Mouse (Mus musculus): Measurements from ENCODE around the gene Wdr24.
"Not testable (repeated sequence)": the region's sequence is repeated elsewhere in the genome, so short reads cannot be mapped to it uniquely, and the experiment has no call there.

Gene Wdr24

DNA sequence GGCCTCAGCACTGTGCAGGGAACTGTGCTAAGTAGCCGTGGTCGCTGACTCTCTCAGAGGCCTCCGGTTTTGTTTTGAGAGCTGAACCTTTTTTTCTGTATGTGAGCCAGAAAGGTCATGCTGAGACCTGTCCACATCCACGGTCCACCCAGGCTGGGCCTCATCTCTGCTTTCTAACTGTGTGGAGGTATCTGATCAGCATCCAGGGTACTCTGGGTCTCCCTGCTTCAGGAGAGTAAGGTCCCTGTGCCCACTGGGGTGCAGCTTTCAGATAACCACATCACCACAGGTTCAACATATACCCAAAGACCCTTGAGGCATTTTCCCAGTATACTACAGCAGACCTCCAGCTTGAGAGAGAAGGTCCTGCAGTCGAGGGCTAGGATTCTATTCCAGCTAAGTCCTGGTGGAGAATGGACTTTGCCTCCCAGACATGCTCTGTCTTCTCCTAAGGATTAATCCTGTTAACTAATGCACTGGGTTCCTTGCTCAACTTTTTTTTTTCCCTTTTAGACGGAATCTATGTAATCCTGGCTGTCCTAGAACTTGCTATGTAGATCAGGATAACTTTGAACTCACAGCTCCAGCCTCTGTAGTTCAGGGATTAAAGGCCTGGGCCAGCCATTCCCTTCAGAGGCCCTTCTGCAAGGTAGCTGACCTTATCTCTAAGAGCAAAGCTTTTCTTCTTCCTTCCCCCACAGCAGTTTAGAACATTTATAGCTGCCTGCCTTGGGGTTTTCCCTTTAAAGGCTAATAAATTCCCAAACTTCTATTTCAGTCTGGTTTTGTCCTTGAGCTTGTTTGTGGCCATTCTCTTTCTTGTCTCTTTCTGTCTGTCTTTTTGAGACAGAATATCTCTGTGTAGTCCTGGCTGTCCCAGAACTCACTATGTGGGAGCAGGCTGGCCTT, 38.5 kb downstream of the Wdr24 start:
- DNase-seq = no peak

DNA sequence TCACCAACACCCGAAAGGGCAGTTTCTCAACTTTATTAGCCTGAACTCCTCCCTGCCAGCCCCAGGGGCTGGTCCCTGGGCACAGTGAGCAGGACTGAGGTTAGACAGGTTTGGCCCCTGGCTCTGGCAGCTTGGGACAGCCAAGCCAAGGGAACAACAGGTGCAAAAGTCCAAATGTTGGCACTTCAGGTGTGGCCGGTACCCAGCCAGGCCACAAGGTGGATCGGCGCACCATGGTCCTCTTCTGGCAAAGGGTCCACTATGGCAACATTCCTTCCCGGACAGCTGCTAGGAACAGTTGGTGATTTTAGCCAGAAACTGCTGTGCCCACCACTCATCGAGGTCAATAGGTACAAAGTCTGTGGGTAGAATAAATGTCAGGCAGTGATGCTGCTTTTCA, 40.3 kb downstream of the Wdr24 start:
- DNase-seq = peak; percentile 48

DNA sequence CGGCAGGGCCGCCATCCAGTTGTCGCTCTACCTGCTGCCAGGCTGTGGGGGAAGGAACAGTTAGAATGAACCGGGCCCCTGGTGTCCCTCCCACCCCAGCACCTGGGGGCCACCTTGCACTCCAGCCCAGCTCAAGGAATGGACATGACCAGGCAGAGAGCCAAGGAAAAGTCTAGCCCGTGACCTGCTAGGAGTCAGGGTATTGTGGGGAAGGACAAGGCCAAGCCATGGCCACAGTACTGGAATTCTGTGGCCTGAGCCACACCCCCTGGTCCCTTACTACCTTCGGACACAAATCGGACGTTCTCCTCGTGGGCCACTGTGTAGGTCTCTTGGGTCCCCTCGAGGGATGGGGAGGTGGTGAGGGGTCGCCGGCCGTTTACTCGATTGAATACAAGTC, 40.9 kb downstream of the Wdr24 start:
- peak; percentile 54 for DNase-seq

DNA sequence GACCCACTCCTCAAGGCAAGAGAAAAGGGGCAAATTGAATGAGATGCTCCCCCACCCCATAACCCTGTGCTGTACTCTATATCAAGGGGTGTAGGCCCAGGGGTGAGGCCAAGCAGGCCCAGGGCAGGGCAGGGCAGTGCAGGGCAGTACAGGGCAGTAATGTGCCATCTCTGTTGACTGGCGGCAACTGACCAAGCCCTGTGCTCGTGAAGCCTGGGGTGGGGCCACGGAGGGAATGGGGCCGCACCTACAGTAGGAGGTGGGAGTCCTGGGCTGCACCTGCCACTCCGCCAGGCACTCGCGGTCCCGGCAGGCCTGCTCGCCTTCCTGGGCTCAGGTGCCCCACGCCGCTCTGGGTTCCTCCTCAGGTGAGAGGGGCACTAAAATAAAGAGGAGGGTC, 41.9 kb downstream of the Wdr24 start:
- DNase-seq = no peak

DNA sequence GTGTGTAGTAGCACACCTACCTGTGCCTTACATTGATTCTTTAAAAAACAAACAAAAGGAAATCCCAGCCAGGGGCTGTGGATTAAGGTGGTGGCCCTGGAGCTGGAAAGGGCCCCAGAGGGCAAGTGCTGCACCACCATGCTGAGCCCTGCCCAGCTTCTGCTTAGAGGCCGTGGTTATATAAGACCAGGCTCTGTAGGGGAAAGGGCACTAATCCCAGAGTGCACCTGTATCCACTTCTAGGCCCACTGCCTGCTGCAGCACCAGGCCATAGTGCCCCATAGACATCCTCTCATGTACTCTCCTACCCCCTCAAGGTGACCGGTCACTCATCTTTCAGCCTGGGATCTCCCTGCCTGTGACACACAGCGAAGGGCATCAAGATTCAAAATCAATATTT, 42.7 kb downstream of the Wdr24 start:
- DNase-seq = peak; percentile 52

DNA sequence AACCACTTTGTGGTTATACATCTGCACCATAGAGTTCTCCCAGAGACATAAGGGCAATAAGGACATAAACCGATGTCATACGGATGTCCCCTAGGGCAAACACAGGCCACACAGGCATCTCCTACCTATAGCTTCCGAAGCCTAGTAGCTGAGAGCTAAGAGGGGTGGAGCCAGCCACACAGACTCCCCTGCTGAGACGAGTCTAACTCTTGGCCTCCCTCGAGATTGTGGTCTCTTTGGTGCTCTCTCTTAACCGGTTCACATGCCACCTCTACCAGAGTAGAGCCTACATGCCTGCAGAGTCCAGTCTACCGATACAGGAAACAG, 44.0 kb downstream of the Wdr24 start:
- no peak for DNase-seq

DNA sequence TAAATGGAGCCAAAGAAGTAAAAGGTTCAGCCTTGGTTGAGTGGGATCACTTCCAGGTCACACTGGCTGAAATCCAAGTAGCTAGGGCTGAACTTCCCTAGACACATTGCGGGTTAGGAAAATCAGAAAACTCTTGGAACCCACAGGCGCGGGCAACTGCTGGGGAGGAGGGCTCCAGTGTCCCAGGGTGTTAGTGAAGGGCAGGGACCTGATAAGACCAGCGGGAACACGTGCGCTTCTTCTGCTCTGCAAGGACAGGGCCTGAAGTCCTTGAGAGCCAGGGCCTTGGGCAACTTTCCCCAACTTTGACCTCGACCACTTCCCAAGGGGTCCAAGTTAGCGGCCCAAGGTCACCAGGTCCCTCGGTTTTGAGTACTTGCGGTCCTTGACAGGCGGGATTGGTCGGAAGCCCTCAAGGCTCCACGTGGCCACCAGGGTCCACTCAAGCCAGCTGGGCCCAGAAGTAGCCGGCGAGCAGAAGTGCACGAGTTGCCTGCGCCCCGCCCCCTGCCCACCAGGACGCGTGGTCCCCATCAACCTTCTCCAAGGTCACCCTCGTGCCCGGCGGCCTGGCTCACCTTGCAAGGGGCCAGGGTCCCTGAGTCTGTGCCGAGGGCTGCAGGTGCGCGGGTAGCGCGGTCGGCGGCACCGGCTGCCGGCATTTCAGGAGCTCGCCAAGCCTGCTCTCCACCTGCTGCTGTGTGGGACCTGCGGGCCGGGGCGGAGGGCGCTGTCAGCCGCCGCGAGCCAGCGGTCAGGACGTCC, 44.6 kb downstream of the Wdr24 start:
- DNase-seq = peak; percentile 80

DNA sequence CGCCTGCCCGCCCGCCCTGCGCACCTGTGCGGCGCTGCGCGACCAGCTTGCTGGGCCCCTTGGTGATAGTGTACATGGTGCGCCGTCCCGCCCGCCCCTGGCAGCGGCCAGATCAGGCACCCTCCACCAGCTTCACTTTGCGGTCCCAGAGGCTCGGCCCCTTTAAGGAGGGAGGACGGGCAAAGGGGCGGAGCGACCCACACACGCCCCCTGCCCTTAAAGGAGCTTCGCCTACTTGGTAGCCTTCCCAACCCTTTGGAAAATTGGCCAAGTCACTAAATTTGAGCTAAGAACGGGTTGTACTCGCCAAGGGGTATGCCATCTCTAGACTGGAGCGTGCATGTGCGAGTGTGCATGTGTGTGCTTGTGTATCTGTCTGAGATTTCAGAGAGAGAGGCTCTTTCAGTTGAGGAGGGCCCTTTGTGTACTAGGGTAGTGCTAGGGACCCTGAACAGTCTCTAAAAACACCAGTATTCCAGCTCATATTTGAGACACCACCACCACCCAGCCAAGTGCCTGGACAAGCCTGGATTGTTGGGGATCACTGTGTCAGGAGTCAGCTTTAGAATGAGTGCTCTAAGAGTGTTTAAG, 45.3 kb downstream of the Wdr24 start, which contains the start of gene Mcrip2:
Gene Mcrip2, minus strand, starts transcription at position 164 of the 591 bp plus-strand sequence.
- DNase-seq = peak; percentile 92

DNA sequence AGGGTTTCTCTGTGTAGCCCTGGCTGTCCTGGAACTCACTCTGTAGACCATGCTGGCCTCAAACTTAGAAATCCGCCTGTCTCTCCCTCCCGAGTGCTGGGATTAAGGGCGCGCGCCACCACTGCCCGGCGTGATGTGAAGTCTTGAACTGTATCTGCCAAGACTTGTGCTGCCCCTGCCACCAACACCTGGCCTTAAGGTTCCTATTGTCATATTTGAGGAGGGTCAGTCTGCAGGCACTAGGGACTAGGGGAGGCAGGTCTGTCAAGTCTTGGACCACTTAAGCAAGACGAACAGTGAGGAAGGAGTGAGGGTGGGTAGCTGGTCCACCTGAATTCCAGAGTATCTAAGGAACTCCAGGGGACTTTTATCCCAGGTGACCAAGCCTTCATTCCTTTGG, 46.1 kb downstream of the Wdr24 start:
- DNase-seq = no peak

DNA sequence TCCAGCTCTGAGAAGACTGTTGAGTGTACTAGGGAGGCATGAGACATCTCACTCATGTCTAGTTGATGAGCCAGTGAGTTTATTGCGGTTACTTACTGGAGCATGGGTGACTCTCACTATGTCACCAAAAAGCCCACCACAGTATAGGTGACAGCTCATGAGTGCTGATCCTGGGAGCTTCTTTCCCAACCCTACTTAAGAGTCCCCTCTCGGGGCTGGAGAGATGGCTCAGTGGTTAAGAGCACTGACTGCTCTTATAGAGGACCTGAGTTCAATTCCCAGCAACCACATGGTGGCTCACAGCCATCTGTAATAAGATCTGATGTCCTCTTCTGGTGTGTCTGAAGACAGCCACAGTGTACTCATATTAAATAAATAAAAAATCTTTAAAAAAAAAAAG, 46.5 kb downstream of the Wdr24 start:
- no peak for DNase-seq

DNA sequence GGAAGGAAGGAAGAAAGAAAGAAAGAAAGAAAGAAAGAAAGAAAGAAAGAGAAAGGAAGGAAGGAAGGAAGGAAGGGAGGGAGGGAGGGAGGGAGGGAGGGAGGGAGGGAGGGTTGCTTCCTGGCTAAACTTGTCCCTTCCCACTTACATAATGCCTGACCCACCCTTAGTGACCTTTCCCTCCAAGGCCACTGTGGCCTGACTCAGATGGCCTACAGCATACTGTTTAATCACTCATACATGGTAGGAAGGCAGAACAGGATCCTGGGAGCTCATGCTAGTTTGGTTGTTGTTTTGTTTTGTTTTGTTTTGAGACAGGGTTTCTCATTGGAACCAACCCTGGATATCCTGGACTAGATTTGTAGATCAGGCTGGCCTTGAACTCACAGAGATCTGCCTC, 48.1 kb downstream of the Wdr24 start:
- DNase-seq = not testable (repeated sequence)

DNA sequence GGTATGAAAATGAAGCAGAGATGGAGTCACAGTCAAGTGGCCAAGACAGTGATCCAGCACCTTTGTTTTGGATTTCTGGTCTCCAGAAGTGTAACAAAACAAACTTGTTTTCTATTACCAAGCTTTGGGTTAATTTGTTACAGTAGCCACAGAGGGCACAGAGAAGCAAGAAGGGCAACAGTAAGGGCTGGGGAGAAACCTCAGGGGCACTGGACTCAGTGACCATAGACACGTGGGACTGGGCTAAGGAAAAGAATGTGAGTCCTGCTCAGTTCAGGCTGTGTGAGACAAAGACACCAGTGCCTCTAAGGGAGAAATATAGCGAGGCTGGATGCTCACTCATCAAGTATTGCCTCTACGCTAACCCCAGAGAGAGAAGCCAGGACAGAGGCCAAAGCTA, 49.2 kb downstream of the Wdr24 start:
- DNase-seq = no peak

DNA sequence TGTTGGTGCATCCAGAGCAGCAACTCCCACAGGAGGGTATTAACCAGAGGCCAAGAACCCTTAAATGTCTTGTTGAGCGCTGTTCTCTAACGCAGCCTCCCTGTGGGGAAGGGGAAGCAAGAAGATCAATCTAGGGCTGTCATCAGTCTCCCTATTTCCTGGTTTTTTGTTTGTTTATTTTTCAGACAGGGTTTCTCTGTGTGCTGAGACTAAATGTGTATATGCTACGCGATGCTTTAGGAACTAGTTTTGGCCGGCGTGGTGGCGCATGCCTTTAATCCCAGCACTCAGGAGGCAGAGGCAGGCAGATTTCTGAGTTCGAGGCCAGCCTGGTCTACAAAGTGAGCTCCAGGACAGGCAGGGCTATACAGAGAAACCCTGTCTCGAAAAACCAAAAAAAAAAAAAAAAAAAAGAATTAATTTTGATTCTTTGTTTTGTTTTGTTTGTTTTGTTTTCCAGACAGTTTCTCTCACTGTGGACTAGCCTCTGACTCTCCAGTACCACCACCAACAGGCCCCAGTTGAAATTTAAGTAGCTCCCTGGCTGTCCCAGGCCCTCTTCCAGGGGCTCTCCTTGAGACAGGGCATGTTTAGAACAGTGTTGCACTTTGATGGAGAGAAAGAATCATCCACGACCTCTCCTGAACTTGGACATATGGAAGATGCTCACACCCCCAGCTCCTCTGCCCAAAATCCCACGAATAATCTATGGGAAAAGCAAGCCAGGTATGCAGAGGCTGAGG, 50.1 kb downstream of the Wdr24 start:
- DNase-seq = no peak

DNA sequence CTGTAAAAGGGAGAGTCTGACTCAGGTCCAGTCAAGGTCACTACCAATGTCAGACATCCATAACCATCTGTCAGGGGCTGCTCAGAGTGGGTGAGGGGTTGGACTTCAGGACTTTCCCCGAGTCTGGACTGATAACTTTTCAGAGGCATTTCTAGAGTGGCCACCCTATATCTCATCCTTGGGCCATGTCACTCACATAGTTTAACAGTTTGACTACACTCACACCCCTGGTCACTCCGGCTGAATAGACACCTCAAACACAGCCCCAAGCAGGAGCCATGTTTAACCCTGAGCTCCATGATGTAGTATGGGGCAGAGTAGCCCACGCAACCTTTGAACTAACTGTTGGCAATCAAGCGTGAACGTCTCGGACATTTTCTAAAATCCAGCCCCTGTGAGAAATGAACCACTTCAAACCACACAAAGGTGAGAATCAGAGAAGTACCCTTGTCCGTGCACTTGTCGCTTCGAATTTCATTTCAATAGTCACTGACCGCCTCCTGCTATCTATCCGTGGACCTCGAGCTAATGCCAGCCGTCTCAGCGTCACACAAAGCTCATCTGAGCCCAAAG, 50.8 kb downstream of the Wdr24 start:
- DNase-seq = peak; percentile 50

DNA sequence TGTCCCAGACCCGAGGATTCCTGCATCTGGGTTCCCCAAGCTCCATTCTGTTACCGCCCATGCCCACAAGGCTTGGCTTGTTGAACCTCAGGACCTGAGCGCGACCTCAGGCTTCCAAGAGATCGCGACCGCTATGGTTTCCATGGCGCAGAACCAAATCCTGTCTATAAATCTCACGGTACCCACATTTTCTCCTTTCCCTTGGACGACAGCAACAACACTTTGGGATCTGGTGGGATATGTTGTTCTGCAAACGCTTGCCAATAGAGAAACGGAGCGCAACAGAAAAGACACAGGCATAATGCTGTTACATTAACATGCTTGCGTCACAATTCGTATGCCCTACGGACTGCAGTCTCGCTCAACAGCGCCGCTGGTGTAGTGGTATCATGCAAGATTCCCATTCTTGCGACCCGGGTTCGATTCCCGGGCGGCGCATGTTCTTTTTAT, 51.3 kb downstream of the Wdr24 start, which contains the start of gene Mettl26:
Gene Mettl26, plus strand, starts transcription at position 354 of the 450 bp plus-strand sequence.
- DNase-seq = peak; percentile 94

DNA sequence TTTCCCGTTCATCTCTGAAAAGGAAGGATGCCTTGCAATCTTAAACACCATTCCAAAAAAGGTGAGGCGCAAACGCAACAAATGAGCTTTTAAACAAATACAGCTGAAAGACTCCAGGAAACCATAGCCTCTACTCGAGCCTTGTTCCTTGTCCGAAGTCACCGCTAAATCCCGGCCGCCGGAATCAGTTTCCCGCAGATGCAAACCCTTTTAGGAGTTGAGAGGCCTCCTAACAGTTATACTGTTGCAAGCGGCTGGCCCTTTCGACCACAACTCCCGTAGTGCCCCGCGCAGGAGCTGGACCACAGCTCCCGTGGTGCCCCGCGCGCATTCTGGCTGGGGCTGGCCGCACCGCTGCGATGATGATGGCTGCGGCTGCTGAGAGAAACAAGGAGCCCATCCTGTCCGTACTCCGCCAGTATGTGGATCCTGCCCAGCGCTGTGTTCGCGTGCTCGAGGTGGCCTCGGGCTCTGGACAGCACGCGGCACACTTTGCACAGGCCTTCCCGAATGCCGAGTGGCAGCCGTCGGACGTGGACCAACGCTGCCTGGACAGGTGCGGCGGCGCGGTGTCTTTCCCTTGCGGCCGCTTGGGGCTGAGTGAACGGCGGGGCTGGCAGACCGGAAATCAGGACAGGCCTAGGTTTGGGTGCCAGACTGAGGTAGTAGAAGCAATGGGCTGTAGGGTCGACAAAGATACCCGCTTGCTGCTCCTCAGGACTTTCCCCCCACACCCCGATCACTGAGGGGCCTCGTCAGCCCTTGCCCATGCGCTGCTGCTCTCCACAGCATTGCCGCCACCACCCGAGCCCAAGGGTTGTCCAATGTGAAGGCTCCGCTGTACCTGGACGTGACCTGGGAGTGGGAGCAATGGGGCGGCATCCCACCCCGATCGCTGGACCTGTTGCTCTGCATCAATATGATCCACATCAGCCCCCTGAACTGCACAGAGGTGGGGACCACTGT, 52.0 kb downstream of the Wdr24 start:
- DNase-seq = peak; percentile 93

DNA sequence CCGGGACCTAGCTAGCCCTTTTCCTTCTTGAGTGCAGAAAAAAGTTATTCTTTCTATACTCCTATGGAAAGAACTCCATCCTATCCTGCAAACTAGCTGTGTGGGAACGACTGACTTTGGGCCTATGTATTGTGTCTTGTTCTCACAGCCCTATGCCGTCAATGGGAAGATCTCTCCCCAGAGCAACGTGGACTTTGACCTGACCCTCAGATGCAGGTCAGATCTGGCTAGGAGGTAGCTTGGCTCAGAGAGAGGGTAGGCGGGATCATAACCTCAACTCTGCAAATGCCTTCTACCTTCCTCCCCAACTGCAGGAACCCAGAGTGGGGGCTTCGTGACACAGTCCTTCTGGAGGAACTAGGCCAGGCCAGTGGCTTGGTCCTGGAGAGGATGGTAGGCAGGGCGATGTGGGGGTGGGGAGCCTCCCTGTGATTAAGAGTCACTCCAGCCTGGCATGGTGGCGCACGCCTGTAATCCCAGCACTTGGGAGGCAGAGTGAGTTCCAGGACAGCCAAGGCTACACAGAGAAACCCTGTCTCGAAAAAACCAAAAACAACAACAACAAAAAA, 53.0 kb downstream of the Wdr24 start:
- peak; percentile 79 for DNase-seq

DNA sequence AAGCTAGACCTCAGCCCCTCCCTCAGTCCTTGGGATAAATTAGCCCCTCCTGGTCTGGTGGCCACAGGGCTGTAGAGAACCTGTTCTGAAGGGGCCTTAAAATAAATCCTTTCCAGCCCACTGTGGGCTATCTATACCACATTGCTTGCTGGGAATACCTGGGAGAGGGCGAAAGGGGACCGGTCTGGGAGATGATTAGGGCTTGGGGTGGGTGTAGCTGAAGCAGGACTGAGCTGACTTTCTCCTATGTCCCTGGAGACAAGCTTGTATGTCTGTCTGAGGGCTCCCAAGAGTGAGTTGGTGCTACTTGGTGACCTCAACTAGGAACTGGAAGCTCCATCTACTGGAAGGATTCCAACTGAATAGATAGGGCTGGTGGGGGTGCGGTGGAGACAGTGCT, 53.6 kb downstream of the Wdr24 start:
- DNase-seq = no peak

DNA sequence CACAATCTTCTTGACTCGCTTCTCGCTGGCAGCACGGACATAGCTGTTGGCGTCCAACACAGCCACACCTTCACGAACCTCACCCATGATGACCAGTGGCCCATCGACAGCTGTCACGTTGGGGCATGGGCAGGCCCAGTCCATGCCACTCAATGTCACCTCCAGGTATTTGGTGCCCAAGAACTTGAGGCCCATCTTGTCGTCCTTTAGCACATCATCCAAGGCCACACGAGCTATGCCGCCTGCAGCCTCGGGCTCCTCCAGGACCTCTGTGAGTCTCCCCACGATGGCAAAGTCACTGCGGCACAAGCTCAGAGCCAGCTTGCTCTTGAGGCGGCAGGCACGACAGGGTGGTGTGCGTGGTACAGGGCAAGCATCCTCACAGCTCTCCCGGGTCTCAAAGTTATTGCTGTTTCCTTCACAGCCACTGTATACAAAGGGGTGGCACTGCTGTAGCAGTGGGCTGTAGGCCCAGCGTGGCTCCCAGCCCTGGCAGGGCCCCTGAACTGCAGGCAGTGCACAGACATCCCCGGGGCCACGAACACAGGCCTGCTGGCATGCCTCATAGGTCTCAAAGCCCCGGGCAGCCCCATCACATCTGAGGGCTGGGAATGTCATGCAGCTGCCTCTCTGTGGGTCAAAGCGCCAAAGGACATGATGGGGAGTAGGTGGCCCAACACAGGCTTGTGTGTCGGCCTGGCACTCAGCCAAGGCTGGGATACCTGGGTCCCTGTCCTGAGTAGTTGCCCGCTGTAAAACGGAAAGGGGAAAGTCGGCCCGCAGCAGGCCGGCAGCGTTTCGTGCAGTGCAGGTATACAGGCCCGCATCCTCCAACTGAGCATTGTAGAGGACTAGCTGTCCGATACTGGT, 54.5 kb downstream of the Wdr24 start:
- no peak for DNase-seq
